Mouse (Mus musculus): ENCODE results near the gene Pth2.

- no peak for TF ChIP-seq CTCF (IDR thresholded peaks at IDR 0.05; ENCODE audit: borderline replicate concordance, insufficient read depth, low read length)
- no peak for TF ChIP-seq POLR2A (IDR thresholded peaks at IDR 0.05; ENCODE audit: low read depth, low read length)
Measured at GRCm38 (mm10) chr7:45172974-45173373, 7.8 kb upstream of the Pth2 start.

Data from embryonic fibroblast, embryonic 13.5 days (primary cell).